Mouse (Mus musculus): ENCODE measurements at regions not wholly inside any gene's neighbourhood (a gene's known extent, or its start where the extent isn't known, plus 50 kb on each side); places are given as distances from the start of the nearest gene placed in this dataset.

DNA sequence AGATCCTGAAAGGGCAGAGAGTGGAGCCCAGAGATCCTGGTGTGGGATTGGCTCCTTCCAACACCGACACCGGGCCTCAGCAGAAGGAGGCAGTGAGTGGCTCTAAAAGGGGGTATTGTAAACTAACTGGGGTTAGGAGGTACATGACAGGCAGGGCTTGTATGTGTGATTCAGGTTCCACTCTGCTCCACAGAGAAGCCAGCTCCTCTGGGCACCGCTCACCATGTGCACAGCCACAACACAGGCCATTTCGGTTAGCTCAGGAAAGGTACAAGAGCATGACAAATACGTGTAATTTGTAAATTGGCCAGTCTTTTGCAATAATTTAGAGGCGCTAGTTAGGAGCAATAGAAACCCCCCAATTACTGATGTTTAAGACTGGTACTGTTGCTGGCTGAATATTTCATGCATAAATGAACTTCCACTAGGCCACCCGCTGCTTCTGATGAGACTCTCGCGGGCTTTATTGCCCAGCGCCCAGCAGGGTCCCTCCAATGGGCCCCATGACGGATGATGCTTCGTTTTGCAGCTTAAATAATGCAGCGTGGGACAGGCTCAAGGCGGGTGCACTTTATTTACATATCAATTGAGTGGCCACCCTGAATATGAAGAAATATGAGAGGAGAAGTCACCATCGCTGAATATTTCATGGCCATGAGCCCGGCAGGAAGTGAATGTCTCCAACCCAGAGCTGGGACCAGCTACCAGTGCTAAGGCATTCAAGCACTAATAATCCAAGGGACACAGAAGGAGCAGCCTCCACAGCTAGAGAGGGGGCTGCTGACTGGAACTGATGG is 136.9 kb upstream of the Mafb start:
- TF ChIP-seq POLR2A (IDR thresholded peaks at IDR 0.05; ENCODE audit: insufficient read depth, low read length) (no peak), CTCF (IDR thresholded peaks at IDR 0.05; ENCODE audit: low read depth, low read length) (no peak), EP300 (IDR thresholded peaks at IDR 0.05; ENCODE audit: insufficient read depth, low read depth, low read length) (no peak)
